Mouse (Mus musculus) adrenal gland, postnatal 25 days (tissue): ENCODE data around the gene Gm26602. TPM values are rescaled to one million over a fixed set of nuclear protein-coding genes. Genes with fewer than 3 reads are reported as not detected.

Experiments used
- DNase-seq: peaks from one replicate; pipeline ENCODE4 v3.0.0; 2021; ENCODE audit warnings: mixed read lengths
- microRNA-seq, 2 experiments: library from miRNA; unstranded; fragments of <30 nt; microRNA quantifications; one replicate each; pipeline ENCODE4 v1.2.0; 2021
- total RNA-seq: library from RNA; stranded (reverse); gene quantifications from 2 replicates; pipeline ENCODE4 v1.2.3, GENCODE M21; 2021

Gm26602 gene
- total RNA-seq, 1 experiment from 2014 or later: not detected

DNA sequence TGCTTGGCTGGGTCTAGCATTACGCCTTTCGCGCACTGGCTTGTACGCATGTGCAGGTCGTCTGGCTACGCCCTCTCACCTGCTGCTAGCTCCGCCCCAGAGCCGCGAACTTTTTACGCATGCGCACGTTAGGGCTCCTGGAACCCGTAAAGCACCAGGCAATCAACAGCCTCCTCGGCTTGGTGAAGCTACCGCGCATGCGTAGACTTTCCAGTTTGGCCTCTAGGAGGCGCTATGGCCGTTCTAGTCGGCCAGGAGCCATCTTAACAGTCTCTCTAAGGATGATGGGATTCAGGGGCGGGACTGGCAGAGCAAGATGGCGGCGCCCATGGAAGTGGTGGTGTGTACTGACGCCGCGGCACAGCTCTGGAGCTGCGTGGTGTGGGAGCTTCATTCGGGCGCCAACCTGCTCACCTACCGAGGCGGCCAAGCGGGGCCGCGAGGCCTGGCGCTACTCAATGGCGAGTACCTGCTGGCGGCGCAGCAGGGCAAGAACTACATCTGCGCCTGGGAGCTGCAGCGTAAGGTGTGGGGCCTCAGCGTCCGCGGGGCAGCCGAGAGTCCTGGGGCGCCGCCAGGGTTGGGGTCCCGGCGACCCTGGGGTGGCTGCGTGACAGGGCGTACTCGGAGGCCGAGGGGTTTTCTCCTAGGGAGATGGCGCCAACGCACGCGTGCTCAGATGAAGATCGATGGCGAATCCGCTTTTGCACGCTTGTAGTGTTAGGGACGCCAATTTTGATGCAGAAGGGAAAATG, 49.4 kb downstream of the Gm26602 start, which contains the start of gene Wdr18:
Gene Wdr18 (plus strand): TSS at position 306 of the 755 bp plus-strand sequence.
- DNase-seq: peak; percentile 99

Small RNA genes lying within 50 kb of the gene (microRNA-seq; reads per million reads assigned to microRNA genes)
- 0 reads per million in 2 experiments for gene Mir6910

Other genes with a start within 250 kb of the Gm26602 start
- gene Madcam1, start 246.3 kb upstream of the Gm26602 start, total RNA-seq: not detected in 2 replicates
- 35.0 and 36.5 TPM in 2 replicates for gene Tpgs1, start 241.5 kb upstream of the Gm26602 start, total RNA-seq
- 78.6 and 89.8 TPM in 2 replicates for gene Cdc34, start 228.7 kb upstream of the Gm26602 start, total RNA-seq
- 1.2 and 1.6 TPM in 2 replicates for gene Gzmm, start 221.8 kb upstream of the Gm26602 start, total RNA-seq
- gene Bsg, start 206.4 kb upstream of the Gm26602 start, total RNA-seq: 522 and 531 TPM in 2 replicates
- 5.4 and 7.7 TPM in 2 replicates for gene Hcn2, start 194.2 kb upstream of the Gm26602 start, total RNA-seq
- 70.4 and 74.1 TPM in 2 replicates for gene Polrmt, start 164.3 kb upstream of the Gm26602 start, total RNA-seq
- gene Fgf22, start 155.8 kb upstream of the Gm26602 start, total RNA-seq: not detected in 2 replicates
- 59.5 and 63.8 TPM in 2 replicates for gene Rnf126, start 143.9 kb upstream of the Gm26602 start, total RNA-seq
- 8.5 and 10.6 TPM in 2 replicates for gene Fstl3, start 133.6 kb upstream of the Gm26602 start, total RNA-seq
- gene Prss57, start 119.9 kb upstream of the Gm26602 start, total RNA-seq: not detected in 2 replicates
- 57.1 and 99.3 TPM in 2 replicates for gene Palm, start 117.3 kb upstream of the Gm26602 start, total RNA-seq
- 0.64 and 1.00 TPM in 2 replicates for gene Misp, start 89.9 kb upstream of the Gm26602 start, total RNA-seq
- gene Ptbp1, start 56.4 kb upstream of the Gm26602 start, total RNA-seq: 224 and 249 TPM in 2 replicates
- not detected in 2 replicates for gene Prtn3, start 36.4 kb upstream of the Gm26602 start, total RNA-seq
- 0.49 and 1.2 TPM in 2 replicates for gene Plppr3, start 36.2 kb upstream of the Gm26602 start, total RNA-seq
- gene Elane, start 24.6 kb upstream of the Gm26602 start, total RNA-seq: not detected in 2 replicates
- 420 and 469 TPM in 2 replicates for gene Cfd, start 20.0 kb upstream of the Gm26602 start, total RNA-seq
- gene Med16, start 1.9 kb upstream of the Gm26602 start, total RNA-seq: 36.0 and 49.2 TPM in 2 replicates
- gene Kiss1r, start 6.1 kb downstream of the Gm26602 start, total RNA-seq: 1.1 and 2.3 TPM in 2 replicates
- 85.5 and 98.9 TPM in 2 replicates for gene R3hdm4, start 10.4 kb downstream of the Gm26602 start, total RNA-seq
- 5.2 and 5.8 TPM in 2 replicates for gene Arid3a, start 16.2 kb downstream of the Gm26602 start, total RNA-seq
- gene Wdr18, start 49.3 kb downstream of the Gm26602 start, total RNA-seq: 32.4 and 35.5 TPM in 2 replicates
- 0.12 TPM in 1 of 2 replicates, not detected in the other for gene Grin3b, start 59.9 kb downstream of the Gm26602 start, total RNA-seq
- 159 and 161 TPM in 2 replicates for gene Tmem259, start 73.5 kb downstream of the Gm26602 start, total RNA-seq
- 28.3 and 29.8 TPM in 2 replicates for gene Cnn2, start 77.7 kb downstream of the Gm26602 start, total RNA-seq
- gene Abca7, start 85.6 kb downstream of the Gm26602 start, total RNA-seq: 24.2 and 29.1 TPM in 2 replicates
- gene Arhgap45, start 105.8 kb downstream of the Gm26602 start, total RNA-seq: 3.7 and 4.3 TPM in 2 replicates
- 84.3 and 101 TPM in 2 replicates for gene Polr2e, start 128.9 kb downstream of the Gm26602 start, total RNA-seq
- 977 and 1,201 TPM in 2 replicates for gene Gpx4, start 136.3 kb downstream of the Gm26602 start, total RNA-seq
- gene Sbno2, start 194.7 kb downstream of the Gm26602 start, total RNA-seq: 66.1 and 73.2 TPM in 2 replicates
- 154 TPM in 2 replicates for gene Stk11, start 204.9 kb downstream of the Gm26602 start, total RNA-seq
- gene Atp5d, start 227.8 kb downstream of the Gm26602 start, total RNA-seq: 460 and 592 TPM in 2 replicates
- gene Cbarp, start 230.0 kb downstream of the Gm26602 start, total RNA-seq: 45.4 and 67.9 TPM in 2 replicates
- gene Midn, start 237.4 kb downstream of the Gm26602 start, total RNA-seq: 74.1 and 97.4 TPM in 2 replicates